Mouse (Mus musculus) lung, postnatal 0 days (tissue): ENCODE measurements around the gene Fam219a. TPM values are rescaled to one million over a fixed set of nuclear protein-coding genes. Genes with fewer than 3 reads are reported as not detected.

ENCODE experiments used
- ATAC-seq: fragments of 200-750 bp; cut with Nextera tagmentation; 2 replicates; pipeline ENCODE4 v1.8.0; 2017; ENCODE audit warnings: moderate library complexity
- DNase-seq: peaks from one replicate; pipeline ENCODE4 v3.0.0-alpha.2; 2016; ENCODE audit warnings: low spot score
- H3K27ac ChIP-seq: fragments of 300-500 bp; sonication (generic); 2 replicates; pipeline ENCODE4 v1.5.1; 2014; ENCODE audit warnings: antibody characterized with exemption, mild to moderate bottlenecking, low read length, mixed read lengths
- H3K27me3 ChIP-seq: fragments of 300-500 bp; sonication (generic); replicated peaks from 2 replicates; pipeline ENCODE4 v1.6.1; 2014; ENCODE audit warnings: low read length, mixed read lengths; ENCODE audit not compliant: insufficient read depth
- H3K36me3 ChIP-seq: fragments of 300-500 bp; sonication (generic); 2 replicates; pipeline ENCODE4 v1.6.1; 2014; ENCODE audit warnings: low read length, mixed read lengths; ENCODE audit not compliant: insufficient read depth
- H3K4me1 ChIP-seq: fragments of 300-500 bp; sonication (generic); 2 replicates; pipeline ENCODE4 v1.6.1; 2014; ENCODE audit warnings: antibody characterized with exemption, low read depth, low read length, mixed read lengths; ENCODE audit not compliant: insufficient read depth
- H3K4me2 ChIP-seq: fragments of 300-500 bp; sonication (generic); replicated peaks from 2 replicates; pipeline ENCODE4 v1.6.1; 2014; ENCODE audit warnings: low read depth, mild to moderate bottlenecking, low read length, moderate library complexity, mixed read lengths
- H3K4me3 ChIP-seq: fragments of 300-500 bp; sonication (generic); 2 replicates; pipeline ENCODE4 v1.5.1; 2014; ENCODE audit warnings: low read depth, low read length
- H3K9ac ChIP-seq: fragments of 300-500 bp; sonication (generic); replicated peaks from 2 replicates; pipeline ENCODE4 v1.6.1; 2014; ENCODE audit warnings: low read depth, mild to moderate bottlenecking
- H3K9me3 ChIP-seq: fragments of 300-500 bp; sonication (generic); 2 replicates; pipeline ENCODE4 v1.6.1; 2016; ENCODE audit warnings: low read length, mixed read lengths
- CTCF ChIP-seq: IDR thresholded peaks from 2 replicates; pipeline ENCODE4 v1.5.1; 2016; ENCODE audit warnings: antibody characterized with exemption, mild to moderate bottlenecking
- EP300 ChIP-seq: IDR thresholded peaks from 2 replicates; pipeline ENCODE4 v1.6.1; 2016; ENCODE audit warnings: antibody characterized with exemption, mild to moderate bottlenecking, control low read depth
- WGBS: fragments of 180-500 bp; shearing (Covaris S2); extraction: QIAGEN DNeasy Blood & Tissue Kit; methylation state at CpG from one replicate; pipeline ENCODE4 v1.1.7; 2014; 5-methylcytosine and 5-hydroxymethylcytosine counted together
- polyA plus RNA-seq: library from polyadenylated mRNA; unstranded; fragments of >200 nt; fragmentation: Nextera tagmentation; extraction: Ambion mirVana; gene quantifications from 2 replicates; pipeline ENCODE4 v1.2.1, GENCODE M21; 2015

The Fam219a gene
- polyA plus RNA-seq, 1 experiment from 2014 or later, result 4.7 TPM

DNA sequence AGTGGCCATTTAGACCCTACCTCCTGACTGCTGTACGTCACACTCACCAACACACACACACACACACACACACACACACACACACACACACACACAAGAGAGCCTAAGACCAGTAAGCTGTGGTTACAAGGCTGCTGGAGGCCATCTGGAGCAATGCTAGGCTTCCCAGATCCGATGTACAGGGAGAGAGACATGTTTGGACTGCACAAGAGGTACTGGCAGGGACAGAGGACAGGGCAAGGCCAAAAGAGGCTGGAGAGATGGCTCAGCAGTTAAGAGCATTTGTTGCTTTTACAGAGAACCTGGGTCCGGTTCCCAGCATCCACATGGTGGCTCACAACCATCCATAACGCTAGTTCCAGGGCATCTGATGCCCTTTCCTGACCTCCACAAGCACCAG is 74.3 kb downstream of the Fam219a start:
- ATAC-seq (no peak), DNase-seq (no peak)
- H3K36me3 ChIP-seq, result no peaks in the 10 kb centered on the region
- 81% methylated on average over 4 of the region's 4 CpGs for WGBS
- no peak overlapping the region for H3K27ac ChIP-seq
- no peak overlapping the region for H3K9ac ChIP-seq
- TF ChIP-seq EP300 (no peak), CTCF (no peak)
- no peak overlapping the region for H3K4me3 ChIP-seq
- no peak overlapping the region for H3K4me2 ChIP-seq
- H3K9me3 ChIP-seq, result no peaks in the 10 kb centered on the region
- H3K4me1 ChIP-seq, result peaks cover 7% of the 10 kb centered on the region; the same call in 1 of the 2 replicates
- peaks cover 33% of the 10 kb centered on the region for H3K27me3 ChIP-seq

DNA sequence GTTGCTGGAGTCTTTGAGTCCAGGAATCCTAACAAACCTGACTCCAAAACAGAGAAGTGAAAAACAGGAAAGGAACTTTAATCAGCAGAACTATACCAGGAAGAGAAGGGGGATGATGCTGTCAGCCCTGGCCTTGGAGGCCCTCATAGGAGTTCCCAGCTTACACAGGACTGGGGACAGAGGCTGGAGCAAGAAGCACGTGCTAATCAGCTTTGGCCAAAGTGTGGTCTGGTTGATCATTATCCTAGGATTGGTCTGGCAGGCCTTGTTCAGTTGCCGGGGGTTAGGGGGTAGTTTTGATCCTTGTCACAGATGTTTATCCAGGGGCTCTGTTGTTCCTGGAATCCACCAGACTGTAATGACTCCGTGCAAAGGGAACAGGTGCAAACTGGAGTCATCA is 75.0 kb downstream of the Fam219a start:
- Histone ChIP-seq H3K4me1 (peaks cover 7% of the 10 kb centered on the region; the same call in 1 of the 2 replicates), H3K36me3 (no peaks in the 10 kb centered on the region), H3K9me3 (no peaks in the 10 kb centered on the region), H3K4me2 (no peak overlapping the region), H3K4me3 (no peak overlapping the region), H3K9ac (no peak overlapping the region), H3K27me3 (peaks cover 27% of the 10 kb centered on the region), H3K27ac (no peak overlapping the region)
- ATAC-seq (no peak), DNase-seq (no peak)
- TF ChIP-seq EP300 (no peak), CTCF (no peak)
- 19% methylated on average over 3 of the region's 3 CpGs for WGBS

DNA sequence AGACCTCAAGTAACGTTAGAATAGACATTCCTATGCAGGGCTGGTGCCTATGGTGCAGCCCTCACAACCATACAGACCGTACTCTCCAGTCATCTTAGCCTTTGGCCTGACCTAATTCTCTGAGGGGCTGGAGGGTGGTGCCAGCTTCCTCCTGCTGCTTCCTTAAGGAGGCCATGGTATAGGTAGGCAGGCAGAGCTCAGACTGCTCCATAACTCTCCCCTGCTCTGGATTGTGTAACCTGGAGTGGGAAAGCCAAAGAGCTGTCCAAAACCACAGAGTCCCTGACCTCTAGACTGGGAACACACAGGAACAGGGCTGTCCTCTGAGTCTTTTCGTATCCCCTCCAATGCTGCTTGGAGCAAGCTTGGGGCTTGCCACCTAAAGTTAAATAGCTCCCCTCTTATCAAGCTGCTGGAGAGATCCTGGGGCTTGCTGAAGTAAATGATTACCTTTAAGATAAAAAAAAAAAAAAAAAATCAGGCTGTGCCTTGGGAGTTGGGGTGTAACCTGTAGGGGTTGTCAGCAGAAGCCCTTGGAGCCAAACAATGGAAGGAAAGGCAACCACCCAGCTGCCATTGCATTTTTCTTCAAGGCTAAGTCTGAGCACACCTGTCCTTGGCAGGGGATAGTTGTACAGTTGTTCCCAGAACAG is 75.7 kb downstream of the Fam219a start:
- Histone ChIP-seq H3K27me3 (peaks cover 20% of the 10 kb centered on the region), H3K27ac (no peak overlapping the region), H3K9me3 (no peaks in the 10 kb centered on the region), H3K9ac (no peak overlapping the region), H3K4me1 (peaks cover 7% of the 10 kb centered on the region; the same call in 1 of the 2 replicates), H3K4me3 (no peak overlapping the region), H3K36me3 (no peaks in the 10 kb centered on the region), H3K4me2 (no peak overlapping the region)
- 47% methylated on average over 3 of the region's 3 CpGs for WGBS
- TF ChIP-seq EP300 (no peak), CTCF (no peak)
- peak; percentile 76 for DNase-seq
- peak; percentile 89 for ATAC-seq

DNA sequence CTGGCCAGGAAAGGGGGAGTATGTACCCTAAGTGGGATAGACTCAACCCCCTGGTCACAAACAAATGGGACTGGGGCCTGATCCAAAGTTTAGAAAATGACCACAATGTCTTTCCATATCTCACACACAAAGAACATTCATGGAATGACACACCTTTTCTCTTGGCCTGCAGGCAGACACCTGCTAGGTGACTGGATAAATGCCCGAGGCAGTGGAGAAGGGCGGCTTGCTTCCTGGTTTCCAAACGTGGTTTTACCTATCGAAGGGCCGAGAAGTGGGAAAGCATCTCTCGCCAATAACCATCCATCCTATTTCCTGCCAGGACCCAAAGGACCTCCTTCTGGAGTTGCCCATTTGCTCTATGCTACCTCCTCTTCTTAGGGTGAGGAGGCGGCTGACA is 76.4 kb downstream of the Fam219a start:
- Histone ChIP-seq H3K4me2 (no peak overlapping the region), H3K9ac (no peak overlapping the region), H3K9me3 (no peaks in the 10 kb centered on the region), H3K4me1 (peaks cover 5% of the 10 kb centered on the region; the same call in 1 of the 2 replicates), H3K4me3 (no peak overlapping the region), H3K36me3 (no peaks in the 10 kb centered on the region), H3K27me3 (peaks cover 13% of the 10 kb centered on the region; the same call in 1 of the 2 replicates), H3K27ac (no peak overlapping the region)
- TF ChIP-seq CTCF, result no peak
- TF ChIP-seq EP300, result no peak
- ATAC-seq, result no peak
- no peak for DNase-seq
- whole genome bisulfite sequencing, result 73% methylated on average over 7 of the region's 7 CpGs

DNA sequence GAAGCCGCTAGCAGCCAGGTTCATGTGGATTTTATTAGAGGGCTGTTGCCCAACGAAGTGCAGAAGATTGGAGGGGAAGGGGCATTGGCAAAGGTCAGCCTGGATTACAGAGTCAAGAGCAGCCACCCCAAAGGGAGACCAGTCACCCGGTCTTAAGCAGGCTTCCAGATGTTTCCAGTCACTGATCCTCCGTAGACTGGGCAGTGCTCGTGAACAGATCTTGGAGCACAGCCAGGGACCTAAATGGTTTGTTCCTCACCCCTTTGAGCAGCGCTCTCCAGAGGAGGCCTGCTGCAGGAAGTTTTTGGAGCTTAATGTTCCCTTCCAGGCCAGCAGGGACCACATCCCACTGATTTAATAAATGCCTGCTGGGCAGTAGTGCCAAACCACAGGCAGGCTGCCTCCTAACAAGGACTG is 87.7 kb downstream of the Fam219a start:
- peak; percentile 86 for ATAC-seq
- H3K27ac ChIP-seq, result peak overlapping the region; percentile 64
- no peaks in the 10 kb centered on the region for H3K4me1 ChIP-seq
- no peaks in the 10 kb centered on the region for H3K36me3 ChIP-seq
- no peak overlapping the region for H3K9ac ChIP-seq
- no peak overlapping the region for H3K4me2 ChIP-seq
- no peak overlapping the region for H3K4me3 ChIP-seq
- peak; percentile 51 for TF ChIP-seq CTCF
- peak; percentile 47 for TF ChIP-seq EP300
- 39% methylated on average over 6 of the region's 6 CpGs for WGBS
- no peaks in the 10 kb centered on the region for H3K9me3 ChIP-seq
- no peaks in the 10 kb centered on the region for H3K27me3 ChIP-seq
- peak; percentile 93 for DNase-seq

DNA sequence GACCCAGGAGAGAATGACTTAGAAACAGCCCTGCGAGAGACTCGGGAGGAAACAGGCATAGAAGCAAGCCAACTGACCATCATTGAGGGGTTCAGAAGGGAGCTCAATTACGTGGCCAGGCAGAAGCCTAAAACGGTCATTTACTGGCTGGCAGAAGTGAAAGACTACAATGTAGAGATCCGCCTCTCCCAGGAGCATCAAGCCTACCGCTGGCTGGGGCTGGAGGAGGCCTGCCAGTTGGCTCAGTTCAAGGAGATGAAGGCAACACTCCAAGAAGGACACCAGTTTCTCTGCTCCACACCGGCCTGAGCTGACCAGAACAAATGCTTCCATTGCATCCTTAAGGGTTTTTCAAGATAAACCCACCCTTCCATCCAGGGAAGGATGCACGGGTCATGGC is 89.1 kb downstream of the Fam219a start:
- Histone ChIP-seq H3K36me3 (no peaks in the 10 kb centered on the region), H3K4me3 (no peak overlapping the region), H3K4me2 (no peak overlapping the region), H3K9me3 (no peaks in the 10 kb centered on the region), H3K27me3 (no peaks in the 10 kb centered on the region), H3K27ac (peak overlapping the region; percentile 48), H3K9ac (no peak overlapping the region), H3K4me1 (no peaks in the 10 kb centered on the region)
- TF ChIP-seq CTCF (no peak), EP300 (no peak)
- WGBS, result 64% methylated on average over 8 of the region's 8 CpGs
- DNase-seq, result peak; percentile 37
- peak; percentile 20; the same call in 1 of the 2 replicates for ATAC-seq
